Mouse (Mus musculus) ES-Bruce4 (cell line): ENCODE measurements at regions not wholly inside any gene's neighbourhood (a gene's known extent, or its start where the extent isn't known, plus 50 kb on each side); places are given as distances from the start of the nearest gene placed in this dataset.

Experiments used
- CTCF ChIP-seq: IDR thresholded peaks from one replicate; pipeline ENCODE4 v1.8.1; 2011; ENCODE audit warnings: low read depth, low read length
- EP300 ChIP-seq: IDR thresholded peaks from 2 replicates; pipeline ENCODE4 v1.6.1; 2011; ENCODE audit warnings: low read depth, low read length; ENCODE audit not compliant: insufficient read depth
- POLR2A ChIP-seq: IDR thresholded peaks from one replicate; pipeline ENCODE4 v1.8.1; 2011; ENCODE audit warnings: low read length; ENCODE audit not compliant: insufficient read depth

DNA sequence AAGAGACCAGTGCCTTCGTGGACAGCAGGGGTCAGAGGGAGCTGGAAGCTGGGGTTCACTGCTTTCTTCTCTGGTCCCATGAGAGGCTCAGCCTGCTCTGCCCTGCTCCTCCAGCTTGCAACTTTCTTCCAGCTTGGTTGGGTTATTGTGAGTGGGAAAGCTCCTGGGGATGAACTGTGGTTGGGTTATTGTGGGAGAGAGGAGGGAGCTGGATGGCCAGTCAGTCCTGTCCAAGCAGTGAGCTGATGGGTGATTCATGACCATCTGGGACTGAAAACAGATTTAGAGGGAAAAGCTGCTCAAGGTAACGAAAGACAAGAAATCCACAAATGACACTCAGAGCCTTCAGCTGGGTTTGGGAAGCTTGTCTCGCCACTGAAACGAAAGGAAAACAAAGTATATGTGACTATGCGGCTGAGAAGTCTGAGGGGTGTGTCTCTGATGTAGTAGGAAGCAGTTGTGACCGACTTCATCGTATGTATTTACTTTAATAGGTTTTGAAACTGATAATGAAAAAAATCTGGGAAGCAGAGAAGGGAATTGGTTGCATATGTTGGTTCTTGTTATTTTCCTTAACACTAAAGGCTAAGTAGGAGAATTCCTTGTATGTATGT, 365.1 kb downstream of the Cog6 start:
- no peak for TF ChIP-seq CTCF
- no peak for TF ChIP-seq POLR2A
- no peak for TF ChIP-seq EP300
